Mouse (Mus musculus) MEL-GATA-1-ER (cell line): ENCODE data around the gene Gpx6.

Experiments used
- DNase-seq: peaks from one replicate; pipeline ENCODE4 v3.0.0-alpha.2; 2012; ENCODE audit warnings: low read depth; ENCODE audit errors: extremely low read depth

The Gpx6 gene

GRCm38 (mm10) chr13:21322509-21323375 is 10.8 kb downstream of the Gpx6 start:
- peak; percentile 62 for DNase-seq

- DNase-seq = peak; percentile 28
Measured at GRCm38 (mm10) chr13:21323405-21323804, 11.5 kb downstream of the Gpx6 start.

GRCm38 (mm10) chr13:21326191-21326590 is 14.3 kb downstream of the Gpx6 start:
- peak; percentile 34 for DNase-seq

DNA sequence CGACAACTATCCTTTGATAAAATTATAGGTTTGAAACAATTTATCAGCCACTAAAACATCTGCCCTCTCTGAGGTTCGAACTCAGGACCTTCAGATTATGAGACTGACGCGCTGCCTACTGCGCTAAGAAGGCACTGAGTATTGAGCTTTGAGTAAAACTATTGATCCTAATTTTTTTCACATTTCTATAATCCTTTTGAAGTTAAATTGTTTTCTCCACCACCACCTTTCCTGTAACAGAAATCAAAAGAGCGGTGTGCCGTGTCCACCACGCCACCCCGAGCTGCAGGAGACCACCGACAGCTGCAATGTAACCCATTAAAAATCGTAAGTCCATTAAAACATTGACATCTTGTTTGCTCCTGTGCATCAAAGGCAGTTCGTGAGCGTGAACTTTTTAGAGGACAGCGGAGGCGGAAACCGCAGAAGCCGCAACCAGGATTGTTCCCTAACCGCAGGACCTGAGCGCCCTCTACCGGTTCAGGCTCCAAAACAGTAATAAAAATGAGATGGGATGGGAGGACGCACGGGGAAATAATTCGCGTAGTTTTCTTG is 14.8 kb downstream of the Gpx6 start:
- DNase-seq = peak; percentile 53

GRCm38 (mm10) chr13:21327424-21327823 is 15.5 kb downstream of the Gpx6 start:
- DNase-seq = no peak

DNA sequence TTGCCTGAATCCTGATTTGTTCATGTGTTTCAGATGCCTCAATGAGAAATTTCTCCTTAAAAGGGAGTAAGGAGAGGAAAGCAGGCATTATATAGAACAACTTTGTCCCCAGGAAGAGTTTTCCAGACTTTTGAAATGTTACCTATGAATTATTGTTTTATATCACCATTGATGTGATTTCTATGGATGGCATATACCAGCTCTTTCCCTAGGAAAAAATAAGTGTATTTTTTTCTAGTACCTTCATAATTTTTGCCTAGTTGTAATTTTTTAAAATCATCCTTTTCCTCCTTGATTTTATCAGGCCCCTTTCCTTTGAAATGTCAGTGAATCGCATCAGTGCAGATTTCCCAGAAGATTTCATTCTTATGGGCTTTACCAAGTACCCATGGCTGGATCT is 34.7 kb downstream of the Gpx6 start, which contains the start of gene Olfr1367:
TSS of gene Olfr1367 (plus strand) at position 301 of the 400 bp plus-strand sequence.
- DNase-seq = no peak

DNA sequence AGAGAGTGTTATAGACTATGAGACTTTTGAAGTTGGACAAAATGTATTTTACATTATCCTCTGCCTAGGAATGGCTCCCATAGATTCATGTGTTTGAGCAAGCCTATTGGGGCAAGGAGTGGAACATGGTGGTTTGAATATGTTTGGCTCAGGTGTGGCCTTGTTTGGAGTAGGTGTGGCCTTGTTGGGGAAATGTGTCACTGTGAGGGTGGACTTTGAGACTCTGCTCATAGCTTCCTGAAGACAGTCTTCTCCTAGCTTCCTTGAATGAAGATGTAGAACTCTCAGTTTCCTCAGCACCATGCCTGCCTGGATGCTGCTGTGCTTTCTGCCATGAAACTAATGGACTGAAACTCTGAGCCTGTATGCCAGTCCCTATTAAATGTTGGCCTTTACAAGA is 38.7 kb downstream of the Gpx6 start:
- DNase-seq = no peak

DNA sequence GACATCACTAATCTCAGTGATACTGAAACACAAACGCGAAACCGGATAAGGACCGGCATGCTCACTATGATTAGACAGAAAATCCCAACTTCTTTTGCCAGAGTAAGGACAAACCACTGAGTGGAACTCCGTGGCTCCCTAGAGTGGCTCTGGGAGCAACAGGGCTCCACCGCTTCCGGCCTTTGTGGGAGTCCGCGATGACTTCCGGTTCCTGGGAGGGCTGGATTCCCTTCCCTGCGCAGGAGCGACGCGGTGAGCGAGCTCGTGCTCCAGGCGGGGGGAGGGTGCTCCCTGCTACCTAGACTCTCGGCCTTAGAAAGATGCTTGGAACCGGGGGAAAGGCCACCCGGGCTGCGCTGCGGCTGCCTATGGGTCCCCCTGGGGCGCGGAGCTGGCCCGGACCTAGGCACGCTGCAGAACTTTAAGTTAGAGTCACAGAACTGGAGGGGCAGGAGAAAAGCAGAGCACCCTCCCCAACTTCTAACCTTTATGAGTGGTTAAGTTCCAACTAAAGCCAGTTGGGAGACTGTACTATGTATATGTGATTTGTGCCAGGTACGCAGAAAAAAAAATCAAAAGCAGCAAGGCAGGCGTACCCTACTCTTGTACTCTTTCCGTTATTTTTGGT is 50.8 kb downstream of the Gpx6 start, which contains the start of gene Zscan12:
TSS of gene Zscan12 (plus strand) at position 200 of the 628 bp plus-strand sequence.
- DNase-seq = peak; percentile 92

DNA sequence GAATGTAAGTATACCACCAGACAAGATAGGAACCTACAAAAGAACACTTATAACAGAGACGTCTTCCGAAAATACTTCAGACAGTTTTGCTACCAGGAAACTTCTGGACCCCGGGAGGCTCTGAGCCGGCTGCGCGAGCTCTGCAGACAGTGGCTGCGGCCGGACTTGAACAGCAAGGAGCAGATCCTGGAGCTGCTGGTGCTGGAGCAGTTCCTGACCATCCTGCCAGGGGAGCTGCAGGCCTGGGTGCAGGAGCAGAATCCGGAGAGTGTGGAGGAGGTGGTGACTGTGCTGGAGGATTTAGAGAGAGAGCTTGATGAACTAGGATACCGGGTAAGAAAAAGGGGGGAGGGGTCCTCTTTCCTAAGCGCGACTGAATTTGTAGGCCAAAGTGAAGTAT is 51.8 kb downstream of the Gpx6 start:
- DNase-seq = no peak

DNA sequence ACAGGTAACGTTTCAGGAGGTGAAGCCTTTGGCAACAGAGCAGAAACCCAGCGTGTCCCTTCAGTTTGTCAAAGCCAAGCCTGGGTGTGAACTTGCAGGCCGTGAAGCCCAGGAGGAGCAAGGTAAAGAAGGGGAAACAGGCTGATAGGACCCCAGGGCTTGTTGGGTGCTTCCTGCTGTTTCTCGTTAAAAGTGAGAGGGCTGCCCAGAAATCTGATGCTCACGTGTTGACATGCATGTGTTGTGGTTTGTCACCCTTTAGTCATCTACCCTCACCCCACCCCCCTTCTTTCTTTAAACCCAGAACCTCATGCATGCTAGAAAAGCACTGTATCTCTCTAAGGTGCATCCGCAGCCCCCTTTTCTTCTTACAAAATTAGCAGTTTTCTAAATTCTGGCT is 54.7 kb downstream of the Gpx6 start:
- DNase-seq = no peak
